Mouse (Mus musculus): Measurements from ENCODE around the gene P3h3.
A peak's percentile ranks its signal among the peaks of the same experiment; 100 is the strongest.
"Not testable (repeated sequence)": the region's sequence is repeated elsewhere in the genome, so short reads cannot be mapped to it uniquely, and the experiment has no call there.

P3h3 gene

GRCm38 (mm10) chr6:124831199-124831598 is 26.4 kb downstream of the P3h3 start:
- DNase-seq (ENCODE audit: low spot score) = not testable (repeated sequence)

GRCm38 (mm10) chr6:124829799-124830700 is 27.5 kb downstream of the P3h3 start:
- DNase-seq (ENCODE audit: low spot score) = peak; percentile 94

DNA sequence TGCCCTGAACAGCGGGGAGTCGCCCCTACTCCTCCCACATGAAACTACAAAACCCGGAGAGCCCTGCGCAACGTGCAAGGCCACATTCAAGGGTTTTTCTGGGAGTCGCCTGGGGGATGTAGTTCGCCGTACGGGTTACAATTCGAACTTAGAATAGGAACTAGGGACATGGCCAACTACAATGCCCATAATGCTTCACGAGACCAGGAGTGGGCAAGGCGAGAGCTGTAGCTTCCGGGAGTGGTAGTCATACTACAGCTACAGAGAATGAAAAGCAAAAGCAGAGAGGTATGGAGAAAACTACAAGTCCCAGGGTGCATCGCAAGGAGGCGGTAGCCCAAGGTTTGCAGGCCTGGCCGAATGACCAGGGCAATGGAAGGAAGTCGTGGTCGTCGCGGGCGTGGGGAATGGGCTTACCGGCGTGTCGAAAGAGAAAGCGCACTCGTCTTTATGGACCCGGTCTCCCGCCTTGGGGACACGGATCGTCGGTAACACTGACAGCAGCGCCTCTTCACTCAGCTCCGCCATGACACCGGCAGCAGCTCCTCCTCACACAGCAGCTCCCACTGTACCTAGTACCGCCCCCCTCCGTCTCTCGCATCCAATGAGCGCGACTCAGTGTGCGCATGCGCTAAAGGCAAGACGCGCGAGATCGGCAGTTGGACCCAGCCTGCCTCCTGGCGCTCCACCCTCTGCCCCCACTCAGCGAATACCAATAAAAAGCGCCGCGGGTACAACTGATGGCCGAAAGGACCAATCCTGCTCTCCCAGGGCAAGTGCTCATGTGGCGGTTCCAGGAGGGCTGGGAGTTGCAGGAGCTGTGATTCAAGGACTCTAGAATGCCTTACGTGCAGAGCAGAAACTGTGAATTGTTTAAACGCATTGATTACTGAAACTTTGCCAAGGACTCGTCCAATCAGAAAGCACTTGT is 28.4 kb downstream of the P3h3 start, which contains the start of the genes Usp5 and Cdca3:
Usp5 (minus strand) TSS at position 617 of the 931 bp plus-strand sequence.
Cdca3 (plus strand) TSS at position 680 of the 931 bp plus-strand sequence.
- peak; percentile 99 for DNase-seq (ENCODE audit: low spot score)

DNA sequence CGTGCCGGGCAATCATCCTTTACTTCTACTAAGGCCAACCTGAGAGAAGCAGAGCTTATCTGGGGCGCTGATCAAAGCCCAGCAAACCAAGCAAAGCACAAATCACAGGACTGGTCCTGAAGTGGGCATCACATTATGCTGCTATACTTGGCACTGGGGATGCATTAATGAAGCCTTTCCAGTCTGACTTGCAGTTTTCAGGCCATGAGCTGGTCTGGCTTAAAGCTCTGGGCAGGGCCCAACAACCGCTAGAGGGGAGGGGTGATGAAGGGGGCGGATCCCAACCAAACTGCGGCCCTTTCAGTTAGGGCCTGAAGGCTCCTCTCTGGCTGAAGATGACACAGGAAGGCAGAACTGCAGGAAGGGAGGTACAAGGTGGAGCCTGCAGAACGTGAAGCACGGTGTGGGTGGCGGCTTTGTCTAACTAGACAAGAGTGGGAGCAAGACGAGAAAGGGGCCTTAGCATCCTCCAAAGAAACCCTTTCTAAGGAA is 29.4 kb downstream of the P3h3 start:
- DNase-seq (ENCODE audit: low spot score) = no peak

GRCm38 (mm10) chr6:124822049-124822448 is 35.5 kb downstream of the P3h3 start:
- no peak for DNase-seq (ENCODE audit: low spot score)

- no peak for DNase-seq (ENCODE audit: low spot score)
These were observed 36.7 kb downstream of the P3h3 start for GRCm38 (mm10) chr6:124820891-124821290.

DNA sequence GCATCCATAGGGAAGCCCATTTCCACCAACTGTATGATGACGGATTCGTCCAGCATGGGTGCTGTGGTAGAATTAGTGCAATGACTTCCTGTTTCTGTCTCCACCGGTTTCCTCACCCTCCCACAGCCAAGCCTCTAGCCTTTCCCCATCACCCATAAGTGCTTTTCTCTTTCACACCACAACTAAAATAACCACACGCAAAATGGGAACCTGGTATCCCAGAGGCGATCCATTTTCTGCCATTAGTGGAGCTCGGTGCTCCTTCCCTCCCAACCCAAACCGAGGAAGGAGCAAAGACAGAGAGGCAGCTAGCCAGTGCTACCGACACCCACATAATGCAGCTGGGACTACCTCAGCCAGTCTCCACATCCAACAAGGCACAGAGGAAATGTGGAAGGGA is 39.6 kb downstream of the P3h3 start:
- no peak for DNase-seq (ENCODE audit: low spot score)

GRCm38 (mm10) chr6:124817563-124817962 is 40.0 kb downstream of the P3h3 start:
- no peak for DNase-seq (ENCODE audit: low spot score)

DNA sequence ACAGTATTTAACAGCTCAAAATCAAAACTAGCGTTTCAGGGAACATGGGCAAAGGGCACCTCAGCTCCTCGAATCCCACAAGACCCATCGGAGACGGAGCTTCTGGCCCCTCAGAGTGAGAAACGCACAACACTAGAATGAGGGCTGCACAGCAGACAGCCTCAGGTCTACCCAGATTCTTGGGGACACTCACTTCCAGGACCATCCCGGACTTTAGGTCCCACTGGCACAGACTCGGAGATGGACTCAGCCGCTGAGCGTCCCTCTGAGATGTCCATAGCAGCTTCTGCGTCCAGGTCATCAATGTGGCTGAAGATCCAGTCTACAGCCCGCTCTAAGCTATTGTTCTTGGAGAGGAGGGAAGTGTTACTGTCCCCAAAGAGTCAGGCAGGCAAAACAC is 40.4 kb downstream of the P3h3 start:
- no peak for DNase-seq (ENCODE audit: low spot score)

DNA sequence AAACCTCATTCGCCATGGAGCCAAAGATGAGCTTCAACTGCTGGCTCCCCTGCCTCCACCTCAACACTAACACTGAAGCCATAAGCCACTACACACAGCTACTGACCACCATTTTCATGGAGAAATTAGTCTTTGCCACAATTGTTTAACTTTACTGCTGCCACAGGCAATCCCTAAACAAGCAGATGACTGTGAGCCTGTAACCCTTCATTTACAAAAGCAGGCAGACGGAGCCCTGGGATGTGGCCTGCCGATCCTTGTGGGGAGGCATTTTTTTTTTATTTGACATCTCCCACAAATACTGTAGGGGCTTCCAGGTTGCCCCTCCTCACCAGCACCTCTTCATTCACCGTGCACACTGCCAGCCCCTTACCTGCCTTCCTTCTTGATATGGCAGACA is 40.9 kb downstream of the P3h3 start:
- no peak for DNase-seq (ENCODE audit: low spot score)

- DNase-seq (ENCODE audit: low spot score) = no peak
These were observed 42.4 kb downstream of the P3h3 start for GRCm38 (mm10) chr6:124814858-124815774.

DNA sequence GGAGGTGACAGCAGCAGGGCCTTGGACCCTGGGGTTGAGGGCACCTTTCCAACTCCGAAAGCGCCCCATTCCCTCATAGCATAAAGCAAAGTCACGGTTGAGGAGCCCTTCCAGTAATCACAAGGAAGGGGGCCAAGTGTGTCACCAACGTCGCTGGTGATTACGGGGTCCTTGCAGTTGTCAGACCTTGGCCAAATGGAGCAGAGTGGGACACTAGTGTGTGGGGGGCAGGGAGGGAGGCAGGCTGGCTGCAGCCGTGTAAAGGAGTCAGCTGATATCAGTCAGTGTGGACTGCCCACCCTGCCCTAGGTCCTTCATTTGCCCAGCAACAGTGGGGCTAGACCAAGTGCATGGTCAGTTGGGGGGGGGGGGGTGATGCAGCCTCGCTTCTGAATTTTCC is 43.1 kb downstream of the P3h3 start:
- DNase-seq (ENCODE audit: low spot score) = no peak

DNA sequence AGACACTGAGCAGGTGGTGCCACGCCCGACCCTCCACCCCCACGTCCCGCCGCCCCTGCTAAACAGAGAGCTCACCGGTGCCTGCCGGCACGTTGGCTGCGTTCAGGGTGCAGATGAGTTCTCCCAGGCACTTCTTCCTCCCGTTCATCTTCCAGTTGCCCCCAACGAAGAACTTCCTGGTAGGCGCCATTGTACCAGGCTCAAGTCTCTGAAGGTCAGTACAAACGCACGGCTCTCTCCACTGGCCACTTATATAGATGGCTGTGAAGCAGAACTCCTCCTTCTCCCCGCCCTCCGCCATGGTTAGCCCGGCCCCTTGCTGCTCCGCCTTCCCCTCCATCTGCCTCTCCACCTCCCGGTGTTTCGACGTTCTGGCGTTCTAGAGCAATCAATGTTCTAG is 43.6 kb downstream of the P3h3 start, which contains the start of gene Tpi1:
Tpi1 (minus strand) TSS at position 364 of the 400 bp plus-strand sequence.
- peak; percentile 83 for DNase-seq (ENCODE audit: low spot score)

DNA sequence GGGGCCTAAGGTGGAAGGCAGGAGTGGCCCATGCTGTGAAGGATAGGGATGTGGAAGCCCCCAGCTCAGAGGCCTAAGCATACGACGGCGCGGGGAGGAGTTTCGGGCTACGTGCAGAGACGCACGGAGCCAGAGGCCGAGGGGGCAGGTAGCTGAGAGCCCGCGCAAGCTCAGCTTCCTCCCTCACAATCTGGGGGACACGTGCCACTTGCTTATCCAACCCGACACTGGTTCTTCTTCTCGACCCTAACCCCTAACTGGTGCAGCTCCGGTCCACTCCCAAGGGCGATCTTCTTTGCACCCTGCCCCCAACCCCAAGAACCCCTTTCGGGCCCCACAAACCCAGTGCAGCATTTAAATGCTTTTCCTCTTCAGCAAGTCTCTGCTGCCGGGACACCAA is 44.1 kb downstream of the P3h3 start:
- DNase-seq (ENCODE audit: low spot score) = peak; percentile 58

- DNase-seq (ENCODE audit: low spot score) = no peak
These were observed 44.7 kb downstream of the P3h3 start for GRCm38 (mm10) chr6:124812848-124813247.

GRCm38 (mm10) chr6:124811701-124812560 is 45.6 kb downstream of the P3h3 start:
- DNase-seq (ENCODE audit: low spot score) = no peak

GRCm38 (mm10) chr6:124811403-124811665 is 46.2 kb downstream of the P3h3 start:
- DNase-seq (ENCODE audit: low spot score) = no peak

DNA sequence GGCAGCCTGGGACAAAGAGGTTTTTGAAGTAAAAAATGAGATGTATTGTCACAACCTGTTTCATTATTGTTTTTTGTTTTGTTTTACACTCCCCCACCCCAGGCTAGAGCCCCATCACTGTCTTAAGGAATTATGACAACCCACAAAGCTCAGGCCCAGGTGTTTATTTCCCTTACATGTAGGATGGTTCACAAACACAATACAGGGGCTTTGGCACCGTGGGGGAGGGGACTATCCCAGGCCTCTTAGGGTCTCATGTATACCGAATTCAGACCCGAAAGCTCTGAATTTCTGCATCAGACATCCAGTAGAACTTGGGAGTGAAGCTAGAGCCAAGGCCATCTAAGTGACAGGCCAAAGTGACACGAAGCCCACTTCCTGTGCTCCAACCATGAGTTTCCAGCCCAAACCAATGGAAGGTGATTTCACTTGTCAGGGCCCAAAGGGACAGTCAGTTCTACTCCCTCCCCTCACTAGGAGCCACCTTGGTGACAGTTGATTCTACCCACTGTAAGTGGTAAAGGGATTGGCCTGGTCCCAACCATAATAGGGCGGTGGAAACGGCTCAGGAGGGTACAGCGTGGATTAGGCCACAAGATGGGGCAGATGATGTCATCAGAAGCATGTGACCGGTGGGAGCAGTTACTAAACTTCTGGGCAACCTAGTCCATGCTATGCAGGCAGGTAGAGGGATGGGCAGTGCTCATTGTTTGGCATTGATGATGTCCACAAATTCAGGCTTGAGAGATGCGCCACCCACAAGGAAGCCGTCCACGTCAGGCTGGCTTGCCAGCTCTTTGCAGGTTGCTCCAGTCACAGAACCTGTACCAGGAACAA is 46.8 kb downstream of the P3h3 start:
- DNase-seq (ENCODE audit: low spot score) = not testable (repeated sequence)

DNA sequence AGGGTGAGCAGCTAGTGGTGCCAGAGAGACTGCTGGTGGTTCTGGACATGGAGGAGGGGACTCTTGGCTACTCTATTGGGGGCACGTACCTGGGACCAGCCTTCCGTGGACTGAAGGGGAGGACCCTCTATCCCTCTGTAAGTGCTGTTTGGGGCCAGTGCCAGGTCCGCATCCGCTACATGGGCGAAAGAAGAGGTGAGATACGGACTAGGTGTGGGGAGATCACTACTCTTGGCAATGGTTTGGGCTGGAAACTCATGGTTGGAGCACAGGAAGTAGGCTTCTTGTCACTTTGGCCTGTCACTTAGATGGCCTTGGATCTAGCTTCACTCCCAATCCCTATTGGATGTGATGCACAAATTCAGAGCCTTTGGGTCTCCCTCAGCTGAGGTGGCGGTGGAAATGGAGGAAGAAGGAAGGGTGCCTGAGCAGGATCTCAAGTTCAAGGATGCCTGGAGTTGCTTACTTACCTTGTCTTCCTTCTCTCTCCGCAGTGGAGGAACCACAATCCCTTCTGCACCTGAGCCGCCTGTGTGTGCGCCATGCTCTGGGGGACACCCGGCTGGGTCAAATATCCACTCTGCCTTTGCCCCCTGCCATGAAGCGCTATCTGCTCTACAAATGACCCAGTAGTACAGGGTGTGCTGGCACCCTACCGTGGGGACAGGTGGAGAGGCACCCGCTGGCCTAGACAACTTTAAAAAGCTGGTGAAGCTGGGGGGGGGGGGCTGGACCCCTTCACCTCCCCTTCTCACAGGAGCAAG is 47.6 kb downstream of the P3h3 start:
- DNase-seq (ENCODE audit: low spot score) = no peak

Data from c-Kit-positive CD71-positive TER-119-positive erythroid progenitor cells, embryonic 14.5 days (primary cell).